Mouse (Mus musculus) left cerebral cortex, postnatal 36 days (tissue): ENCODE data around the gene Tmem230. TPM values are rescaled to one million over a fixed set of nuclear protein-coding genes. Genes with fewer than 3 reads are reported as not detected.

Source experiments
- total RNA-seq, 2 experiments: library from RNA; stranded (reverse); gene quantifications; 2 replicates each; pipeline ENCODE4 v1.2.3; 2021

Gene Tmem230
- total RNA-seq, 2 experiments from 2014 or later: 29.5 to 34.9 TPM

Other genes with a start within 250 kb of the Tmem230 start
- gene Rassf2, start 217.5 kb downstream of the Tmem230 start, total RNA-seq: 10 to 100 TPM; 38.3 to 41.0 TPM
- gene Slc23a2, start 102.7 kb downstream of the Tmem230 start, total RNA-seq: 100 to 1,000 TPM; 150 to 153 TPM
- 10 to 100 TPM; 41.0 to 49.3 TPM for gene Pcna, start 5.5 kb upstream of the Tmem230 start, total RNA-seq
- 100 to 1,000 TPM; 245 to 264 TPM for gene Cds2, start 15.3 kb upstream of the Tmem230 start, total RNA-seq
- 1 to 10 TPM; 1.0 to 4.5 TPM for gene Prokr2, start 137.6 kb upstream of the Tmem230 start, total RNA-seq